Mouse (Mus musculus) liver, embryonic 11.5 days (tissue): Measurements from ENCODE around the gene Vav2. TPM values are rescaled to one million over a fixed set of nuclear protein-coding genes. Genes with fewer than 3 reads are reported as not detected.

Experiments used
- ATAC-seq: fragments of 200-750 bp; cut with Nextera tagmentation; replicated peaks from 2 replicates; pipeline ENCODE4 v1.8.0; 2017; ENCODE audit warnings: moderate number of reproducible peaks, mild to moderate bottlenecking, moderate TSS enrichment, moderate library complexity; ENCODE audit not compliant: low FRiP score
- DNase-seq: peaks from one replicate; pipeline ENCODE4 v3.0.0-alpha.2; 2017; ENCODE audit warnings: low spot score
- H3K27ac ChIP-seq: fragments of 300-500 bp; sonication (generic); 2 replicates; pipeline ENCODE4 v1.5.1; 2014; ENCODE audit warnings: mild to moderate bottlenecking, low read depth, low read length, control low read depth
- H3K27me3 ChIP-seq: fragments of 300-500 bp; sonication (generic); replicated peaks from 2 replicates; pipeline ENCODE4 v1.6.1; 2014; ENCODE audit warnings: low read length, mixed read lengths; ENCODE audit not compliant: control insufficient read depth, insufficient read depth
- H3K36me3 ChIP-seq: fragments of 300-500 bp; sonication (generic); 2 replicates; pipeline ENCODE4 v1.6.1; 2014; ENCODE audit warnings: mild to moderate bottlenecking, low read length, moderate library complexity, mixed read lengths; ENCODE audit not compliant: control insufficient read depth, insufficient read depth
- H3K4me1 ChIP-seq: fragments of 300-500 bp; sonication (generic); replicated peaks from 2 replicates; pipeline ENCODE4 v1.6.1; 2014; ENCODE audit warnings: low read length, mixed read lengths; ENCODE audit not compliant: control insufficient read depth, insufficient read depth
- H3K4me2 ChIP-seq: fragments of 300-500 bp; sonication (generic); 2 replicates; pipeline ENCODE4 v1.6.1; 2014; ENCODE audit warnings: mild to moderate bottlenecking, control low read depth, moderate library complexity
- H3K4me3 ChIP-seq: fragments of 300-500 bp; sonication (generic); 2 replicates; pipeline ENCODE4 v1.5.1; 2014; ENCODE audit warnings: low read depth, low read length, control low read depth
- H3K9ac ChIP-seq: fragments of 300-500 bp; sonication (generic); 2 replicates; pipeline ENCODE4 v1.6.1; 2014; ENCODE audit warnings: low read depth, low read length, control low read depth
- H3K9me3 ChIP-seq: fragments of 300-500 bp; sonication (generic); 2 replicates; pipeline ENCODE4 v1.6.1; 2016; ENCODE audit warnings: low read length, inconsistent platforms, mixed read lengths; ENCODE audit not compliant: control insufficient read depth
- WGBS: fragments of 180-500 bp; shearing (Covaris S2); extraction: QIAGEN DNeasy Blood & Tissue Kit; methylation state at CpG from one replicate; pipeline ENCODE4 v1.1.7; 2014; 5-methylcytosine and 5-hydroxymethylcytosine counted together
- polyA plus RNA-seq: library from polyadenylated mRNA; unstranded; fragments of >200 nt; fragmentation: Nextera tagmentation; extraction: Ambion mirVana; gene quantifications from 2 replicates; pipeline ENCODE4 v1.2.1, GENCODE M21; 2014

Gene Vav2
- polyA plus RNA-seq, 1 experiment from 2014 or later = 6.0 TPM

- DNase-seq = no peak
- no peak overlapping the region for H3K4me3 ChIP-seq
- H3K4me2 ChIP-seq = no peak overlapping the region
- ATAC-seq = no peak
- no peak overlapping the region for H3K27ac ChIP-seq
- H3K9me3 ChIP-seq = no peaks in the 10 kb centered on the region
- H3K4me1 ChIP-seq = 0 out of 2 replicates have a peak, but pooled peaks cover 4% of the 10 kb centered on the region
- 88% methylated on average over 2 of the region's 2 CpGs for WGBS
- H3K27me3 ChIP-seq = no peaks in the 10 kb centered on the region
- no peak overlapping the region for H3K9ac ChIP-seq
- peaks cover 4% of the 10 kb centered on the region; the same call in 1 of the 2 replicates for H3K36me3 ChIP-seq
These were observed 197.2 kb downstream of the Vav2 start for GRCm38 (mm10) chr2:27229481-27230105.

GRCm38 (mm10) chr2:27228809-27229480, 197.9 kb downstream of the Vav2 start:
- Histone ChIP-seq H3K9ac (no peak overlapping the region), H3K9me3 (no peaks in the 10 kb centered on the region), H3K4me2 (no peak overlapping the region), H3K4me1 (0 out of 2 replicates have a peak, but pooled peaks cover 4% of the 10 kb centered on the region), H3K27ac (no peak overlapping the region), H3K4me3 (no peak overlapping the region), H3K36me3 (peaks cover 4% of the 10 kb centered on the region; the same call in 1 of the 2 replicates), H3K27me3 (no peaks in the 10 kb centered on the region)
- 80% methylated on average over 5 of the region's 5 CpGs for WGBS
- DNase-seq = no peak
- ATAC-seq = no peak

- Histone ChIP-seq H3K27me3 (no peaks in the 10 kb centered on the region), H3K4me1 (0 out of 2 replicates have a peak, but pooled peaks cover under 1% of the 10 kb centered on the region), H3K4me2 (no peak overlapping the region), H3K27ac (no peak overlapping the region), H3K9ac (no peak overlapping the region), H3K36me3 (peaks cover 4% of the 10 kb centered on the region; the same call in 1 of the 2 replicates), H3K4me3 (no peak overlapping the region), H3K9me3 (no peaks in the 10 kb centered on the region)
- 76% methylated on average over 7 of the region's 7 CpGs for WGBS
- DNase-seq (no peak), ATAC-seq (no peak)
These were observed 200.3 kb downstream of the Vav2 start for GRCm38 (mm10) chr2:27226572-27226971.

- no peak for DNase-seq
- H3K9ac ChIP-seq = no peak overlapping the region
- H3K27me3 ChIP-seq = no peaks in the 10 kb centered on the region
- H3K36me3 ChIP-seq = no peaks in the 10 kb centered on the region
- ATAC-seq = no peak
- H3K4me2 ChIP-seq = no peak overlapping the region
- H3K4me3 ChIP-seq = no peak overlapping the region
- no peaks in the 10 kb centered on the region for H3K4me1 ChIP-seq
- H3K9me3 ChIP-seq = no peaks in the 10 kb centered on the region
- H3K27ac ChIP-seq = no peak overlapping the region
- 81% methylated on average over 7 of the region's 7 CpGs for WGBS
These were observed 203.8 kb downstream of the Vav2 start for GRCm38 (mm10) chr2:27223012-27223421.

- H3K36me3 ChIP-seq = no peaks in the 10 kb centered on the region
- no peaks in the 10 kb centered on the region for H3K27me3 ChIP-seq
- ATAC-seq (no peak), DNase-seq (no peak)
- no peaks in the 10 kb centered on the region for H3K9me3 ChIP-seq
- no peak overlapping the region for H3K9ac ChIP-seq
- H3K4me1 ChIP-seq = no peaks in the 10 kb centered on the region
- WGBS = 80% methylated on average over 8 of the region's 8 CpGs
- H3K4me3 ChIP-seq = no peak overlapping the region
- no peak overlapping the region for H3K4me2 ChIP-seq
- H3K27ac ChIP-seq = no peak overlapping the region
These were observed 208.3 kb downstream of the Vav2 start for GRCm38 (mm10) chr2:27218569-27218968.

- WGBS = 79% methylated on average over 2 of the region's 2 CpGs
- Histone ChIP-seq H3K4me2 (no peak overlapping the region), H3K27me3 (no peaks in the 10 kb centered on the region), H3K4me1 (no peaks in the 10 kb centered on the region), H3K27ac (no peak overlapping the region), H3K9ac (no peak overlapping the region), H3K9me3 (no peaks in the 10 kb centered on the region), H3K36me3 (no peaks in the 10 kb centered on the region), H3K4me3 (no peak overlapping the region)
- ATAC-seq = no peak
- DNase-seq = no peak
These were observed 208.7 kb downstream of the Vav2 start for GRCm38 (mm10) chr2:27218121-27218544.

GRCm38 (mm10) chr2:27215537-27215936, 211.3 kb downstream of the Vav2 start:
- 55% methylated on average over 2 of the region's 2 CpGs for WGBS
- peaks cover 2% of the 10 kb centered on the region; the same call in 1 of the 2 replicates for H3K4me1 ChIP-seq
- no peak overlapping the region for H3K4me3 ChIP-seq
- no peaks in the 10 kb centered on the region for H3K9me3 ChIP-seq
- no peak overlapping the region for H3K27ac ChIP-seq
- no peaks in the 10 kb centered on the region for H3K27me3 ChIP-seq
- H3K4me2 ChIP-seq = no peak overlapping the region
- H3K36me3 ChIP-seq = no peaks in the 10 kb centered on the region
- DNase-seq (no peak), ATAC-seq (no peak)
- H3K9ac ChIP-seq = no peak overlapping the region
